7 mouse cellular contexts compared by ENCODE assay signal in genomic region chr13:37482589-37482988, GRCm38 (mm10).
DNase-seq lines count a peak whose midpoint lies in the region; ATAC-seq and TF ChIP-seq lines count a peak whose summit lies in the region.

No protein-coding gene starts in this region.

- H3K36me3 ChIP-seq in forebrain, postnatal 0 days (ENCODE audit: insufficient read depth) = no peaks in the 10 kb centered on the region
- no peaks in the 10 kb centered on the region for H3K36me3 ChIP-seq in hindbrain, embryonic 11.5 days (ENCODE audit: control insufficient read depth, insufficient read depth, low read length)
- peaks cover 8% of the 10 kb centered on the region for H3K36me3 ChIP-seq in megakaryocyte, embryonic 14.5 days (replicated peaks; ENCODE audit: low read length)
- no peaks in the 10 kb centered on the region for H3K36me3 ChIP-seq in splenic B cell, adult 2 months (ENCODE audit: control insufficient read depth, insufficient read depth, low read length, poor library complexity, severe bottlenecking)

- no peak overlapping the region for H3K4me3 ChIP-seq in forebrain, postnatal 0 days (ENCODE audit: low read depth, low read length)
- H3K4me3 ChIP-seq in hindbrain, embryonic 11.5 days (ENCODE audit: low read depth, low read length) = no peak overlapping the region
- peak overlapping the region; percentile 86 for H3K4me3 ChIP-seq in megakaryocyte, embryonic 14.5 days (replicated peaks)

- TF ChIP-seq CTCF in brain, embryonic 14.5 days (IDR thresholded peaks at IDR 0.05; ENCODE audit: borderline replicate concordance, extremely low read depth, insufficient read depth, insufficient read length) = peak; percentile 66
- TF ChIP-seq CTCF in forebrain, postnatal 0 days (IDR thresholded peaks at IDR 0.05; ENCODE audit: low read depth) = peak; percentile 67

- DNase-seq in R1 (ENCODE audit: low read depth, low spot score) = peak; percentile 42
- peak; percentile 87 for DNase-seq in brain, embryonic 14.5 days (ENCODE audit: low read depth)
- DNase-seq in forebrain, postnatal 0 days = peak; percentile 70
- DNase-seq in hindbrain, embryonic 11.5 days (ENCODE audit: low spot score) = peak; percentile 68
- peak; percentile 44 to 48 for DNase-seq in layer of hippocampus, postnatal 36 days
- peak; percentile 34 for DNase-seq in splenic B cell, adult 2 months (ENCODE audit: low read depth, low spot score)

- H3K27ac ChIP-seq in forebrain, postnatal 0 days (ENCODE audit: low read depth, low read length) = no peak overlapping the region
- 0 out of 2 replicates have a peak overlapping the region, but pooled peaks have one; percentile 39 for H3K27ac ChIP-seq in hindbrain, embryonic 11.5 days (ENCODE audit: low read depth, low read length)

- ATAC-seq in forebrain, postnatal 0 days = peak; percentile 72
- ATAC-seq in hindbrain, embryonic 11.5 days (ENCODE audit: low FRiP score) = peak; percentile 63

- H3K27me3 ChIP-seq in forebrain, postnatal 0 days (ENCODE audit: insufficient read depth, low read length) = no peaks in the 10 kb centered on the region
- no peaks in the 10 kb centered on the region for H3K27me3 ChIP-seq in hindbrain, embryonic 11.5 days (ENCODE audit: control insufficient read depth, insufficient read depth, low read length)
- no peaks in the 10 kb centered on the region for H3K27me3 ChIP-seq in megakaryocyte, embryonic 14.5 days (replicated peaks)
- H3K27me3 ChIP-seq in splenic B cell, adult 2 months (ENCODE audit: control insufficient read depth, insufficient read depth, low read length, poor library complexity, severe bottlenecking) = no peaks in the 10 kb centered on the region

- H3K9ac ChIP-seq in forebrain, postnatal 0 days = no peak overlapping the region
- H3K9ac ChIP-seq in hindbrain, embryonic 11.5 days (ENCODE audit: low read depth, low read length) = no peak overlapping the region

- H3K4me1 ChIP-seq in forebrain, postnatal 0 days (ENCODE audit: insufficient read depth) = peaks cover 18% of the 10 kb centered on the region; the same call in 1 of the 2 replicates
- peaks cover 2% of the 10 kb centered on the region; the same call in 1 of the 2 replicates for H3K4me1 ChIP-seq in hindbrain, embryonic 11.5 days (replicated peaks; ENCODE audit: control insufficient read depth, insufficient read depth, low read length)
- peaks cover 73% of the 10 kb centered on the region for H3K4me1 ChIP-seq in megakaryocyte, embryonic 14.5 days

- H3K9me3 ChIP-seq in forebrain, postnatal 0 days (ENCODE audit: low read length) = no peaks in the 10 kb centered on the region
- H3K9me3 ChIP-seq in hindbrain, embryonic 11.5 days (ENCODE audit: control insufficient read depth, low read length) = no peaks in the 10 kb centered on the region
- H3K9me3 ChIP-seq in megakaryocyte, embryonic 14.5 days = no peaks in the 10 kb centered on the region

- peak overlapping the region; percentile 36 for H3K4me2 ChIP-seq in forebrain, postnatal 0 days (ENCODE audit: low read depth)
- peak overlapping the region; percentile 29; the same call in 1 of the 2 replicates for H3K4me2 ChIP-seq in hindbrain, embryonic 11.5 days (replicated peaks; ENCODE audit: low read depth, low read length)

- TF ChIP-seq POLR2A in brain, embryonic 14.5 days (IDR thresholded peaks at IDR 0.05; ENCODE audit: borderline replicate concordance, extremely low read depth, insufficient read depth, insufficient read length, poor library complexity, severe bottlenecking) = no peak

- WGBS in forebrain, postnatal 0 days = 20% methylated on average over 10 of the region's 10 CpGs
- WGBS in hindbrain, embryonic 11.5 days = 10% methylated on average over 10 of the region's 10 CpGs

Comparison
In these comparisons a context has a peak if more than half of its experiments do, and no peak if none do; other contexts are left out.
1. DNase-seq: peak in every context shown above with its lines; median percentile 87 in brain, embryonic 14.5 days; 70 in forebrain, postnatal 0 days; 68 in hindbrain, embryonic 11.5 days; 46 in layer of hippocampus, postnatal 36 days; 42 in R1; 34 in splenic B cell, adult 2 months.